Mouse (Mus musculus) liver, embryonic 15.5 days (tissue): ENCODE results near the gene Scube1. TPM values are rescaled to one million over a fixed set of nuclear protein-coding genes. Genes with fewer than 3 reads are reported as not detected.

Source experiments
- ATAC-seq: fragments of 200-750 bp; cut with Nextera tagmentation; 2 replicates; pipeline ENCODE4 v1.8.0; 2017; ENCODE audit warnings: moderate number of reproducible peaks, mild to moderate bottlenecking, moderate library complexity; ENCODE audit not compliant: insufficient read depth
- H3K27ac ChIP-seq: fragments of 300-500 bp; sonication (generic); replicated peaks from 2 replicates; pipeline ENCODE4 v1.5.1; 2015; ENCODE audit warnings: mild to moderate bottlenecking, inconsistent platforms
- H3K27me3 ChIP-seq: fragments of 300-500 bp; sonication (generic); 2 replicates; pipeline ENCODE4 v1.6.1; 2015; ENCODE audit warnings: mild to moderate bottlenecking, inconsistent platforms
- H3K36me3 ChIP-seq: fragments of 300-500 bp; sonication (generic); replicated peaks from 2 replicates; pipeline ENCODE4 v1.6.1; 2015; ENCODE audit warnings: moderate library complexity, mild to moderate bottlenecking, inconsistent platforms
- H3K4me1 ChIP-seq: fragments of 300-500 bp; sonication (generic); replicated peaks from 2 replicates; pipeline ENCODE4 v1.6.1; 2015; ENCODE audit warnings: inconsistent platforms
- H3K4me2 ChIP-seq: fragments of 300-500 bp; sonication (generic); 2 replicates; pipeline ENCODE4 v1.6.1; 2015; ENCODE audit warnings: moderate library complexity, mild to moderate bottlenecking, inconsistent platforms
- H3K4me3 ChIP-seq: fragments of 300-500 bp; sonication (generic); replicated peaks from 2 replicates; pipeline ENCODE4 v1.5.1; 2015; ENCODE audit warnings: mild to moderate bottlenecking, inconsistent platforms
- H3K9ac ChIP-seq: fragments of 300-500 bp; sonication (generic); 2 replicates; pipeline ENCODE4 v1.6.1; 2015; ENCODE audit warnings: moderate library complexity, mild to moderate bottlenecking, inconsistent platforms
- H3K9me3 ChIP-seq: fragments of 300-500 bp; sonication (generic); replicated peaks from 2 replicates; pipeline ENCODE4 v1.6.1; 2016; ENCODE audit warnings: inconsistent platforms
- WGBS: fragments of 180-500 bp; shearing (Covaris S2); methylation state at CpG from one replicate; pipeline ENCODE4 v1.1.7; 2015; ENCODE audit warnings: mixed read lengths; ENCODE audit not compliant: insufficient replicate concordance; 5-methylcytosine and 5-hydroxymethylcytosine counted together
- polyA plus RNA-seq: library from polyadenylated mRNA; unstranded; fragments of >200 nt; fragmentation: Nextera tagmentation; extraction: Ambion mirVana; gene quantifications from 2 replicates; pipeline ENCODE4 v1.2.1, GENCODE M21; 2015

The Scube1 gene
- polyA plus RNA-seq, 1 experiment from 2014 or later = 0.16 TPM

DNA sequence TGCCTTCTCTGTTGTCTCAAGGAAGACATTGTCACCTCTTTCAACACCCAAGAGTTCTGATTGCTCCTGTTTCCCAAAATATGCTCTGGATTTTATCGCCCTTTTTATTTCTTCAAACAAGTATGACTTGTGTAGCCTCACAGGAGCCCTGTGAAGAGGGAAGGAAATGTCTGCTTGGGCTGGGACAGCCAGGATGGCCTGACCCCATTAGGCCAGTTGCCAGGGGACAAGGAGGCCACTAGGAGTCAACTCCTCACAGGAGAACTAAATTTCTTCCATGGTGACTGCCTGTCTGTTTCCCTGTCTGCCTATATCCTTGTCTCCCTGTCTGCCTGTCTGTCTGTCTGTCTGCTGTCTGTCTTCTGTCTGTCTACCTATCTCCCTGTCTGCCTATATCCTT is 17.2 kb upstream of the Scube1 start:
- no peaks in the 10 kb centered on the region for H3K4me1 ChIP-seq
- H3K36me3 ChIP-seq = no peaks in the 10 kb centered on the region
- no peaks in the 10 kb centered on the region for H3K27me3 ChIP-seq
- no peak for ATAC-seq
- no peak overlapping the region for H3K27ac ChIP-seq
- no peak overlapping the region for H3K4me2 ChIP-seq
- H3K9ac ChIP-seq = no peak overlapping the region
- H3K9me3 ChIP-seq = no peaks in the 10 kb centered on the region
- 62% methylated on average over 1 of the region's 1 CpGs for WGBS
- no peak overlapping the region for H3K4me3 ChIP-seq

DNA sequence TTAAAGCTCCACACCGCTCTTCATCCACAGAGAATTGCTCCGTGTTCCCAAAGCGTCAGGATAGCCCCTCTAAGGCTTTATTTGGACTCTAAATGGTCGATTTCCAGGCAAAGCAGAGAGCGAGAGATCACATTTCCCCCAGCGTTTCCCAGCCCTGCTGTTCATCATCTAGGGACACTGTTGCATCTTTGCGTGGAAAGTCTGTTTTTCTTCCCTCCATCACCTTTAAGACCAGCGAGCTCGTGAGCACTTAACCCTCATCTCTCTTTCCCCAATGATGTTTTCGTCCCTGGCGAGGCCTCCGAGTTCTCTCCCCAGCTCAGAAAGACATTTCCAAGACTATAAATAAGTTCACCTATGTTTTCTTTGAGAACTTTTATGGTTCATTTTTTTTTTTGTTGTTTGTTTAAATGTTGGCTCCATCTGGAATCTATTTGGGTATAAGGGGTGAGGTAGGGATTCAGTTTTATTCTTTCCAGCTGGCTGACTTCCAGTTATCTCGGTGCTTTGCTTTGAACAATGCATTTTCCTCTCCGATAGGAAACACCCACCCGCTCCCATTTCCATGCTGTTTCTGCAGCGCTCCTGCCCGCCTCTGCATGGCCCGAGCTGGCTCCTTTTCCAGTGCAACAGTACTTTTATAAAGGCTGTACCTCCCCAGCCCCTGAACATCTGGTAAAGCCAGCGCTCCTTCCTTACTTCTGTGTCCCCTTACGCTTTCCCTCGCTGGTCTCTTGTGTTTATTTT is 16.0 kb upstream of the Scube1 start:
- H3K36me3 ChIP-seq = no peaks in the 10 kb centered on the region
- no peak overlapping the region for H3K4me2 ChIP-seq
- H3K4me3 ChIP-seq = no peak overlapping the region
- H3K27ac ChIP-seq = no peak overlapping the region
- no peaks in the 10 kb centered on the region for H3K27me3 ChIP-seq
- WGBS = 44% methylated on average over 21 of the region's 21 CpGs
- no peak for ATAC-seq
- H3K9ac ChIP-seq = no peak overlapping the region
- no peaks in the 10 kb centered on the region for H3K9me3 ChIP-seq
- H3K4me1 ChIP-seq = no peaks in the 10 kb centered on the region

DNA sequence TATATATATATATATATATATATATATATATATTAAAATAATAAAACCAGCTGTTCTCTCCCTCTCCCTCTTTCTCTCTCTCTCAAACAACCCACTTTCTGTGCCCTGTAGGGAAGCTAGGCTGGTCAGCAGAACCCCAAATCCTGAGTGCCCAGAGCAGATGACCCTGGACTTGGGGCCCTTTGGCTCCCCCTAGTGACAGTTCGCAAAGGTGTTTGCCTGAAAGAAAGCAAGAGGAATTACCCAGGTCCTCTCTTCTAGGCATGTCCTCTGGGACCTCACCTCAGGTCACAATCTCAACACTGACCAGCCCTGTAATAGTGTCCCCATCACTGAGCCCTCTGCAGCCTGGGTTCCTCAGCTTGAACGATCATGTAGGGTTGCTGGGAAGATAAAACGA is 2.8 kb upstream of the Scube1 start:
- H3K4me2 ChIP-seq = no peak overlapping the region
- 17% methylated on average over 3 of the region's 3 CpGs for WGBS
- H3K4me3 ChIP-seq = no peak overlapping the region
- H3K36me3 ChIP-seq = no peaks in the 10 kb centered on the region
- no peaks in the 10 kb centered on the region for H3K9me3 ChIP-seq
- ATAC-seq = no peak
- H3K4me1 ChIP-seq = peaks cover 13% of the 10 kb centered on the region
- H3K9ac ChIP-seq = no peak overlapping the region
- no peak overlapping the region for H3K27ac ChIP-seq
- H3K27me3 ChIP-seq = peaks cover 46% of the 10 kb centered on the region

DNA sequence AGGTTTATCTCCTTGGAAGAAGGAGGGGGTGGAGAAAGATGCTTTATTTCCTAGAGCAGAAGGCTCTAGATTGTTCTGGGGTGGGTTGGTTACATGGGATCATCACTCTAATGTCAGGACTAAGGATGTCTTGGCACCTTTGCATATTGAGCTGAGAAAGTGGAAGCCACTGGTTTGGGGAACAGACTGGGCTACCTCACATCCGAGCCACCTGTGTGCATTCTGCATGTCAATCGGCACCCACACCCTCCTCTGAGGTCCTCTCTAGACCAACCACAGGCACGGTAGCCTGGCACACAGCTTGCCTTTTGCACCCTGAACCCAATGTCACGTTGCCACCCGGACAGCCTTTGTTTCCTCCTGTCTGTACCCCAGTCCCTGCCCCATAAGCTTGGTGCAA is 1.9 kb upstream of the Scube1 start:
- H3K9me3 ChIP-seq = no peaks in the 10 kb centered on the region
- no peak for ATAC-seq
- H3K4me1 ChIP-seq = peaks cover 13% of the 10 kb centered on the region
- no peak overlapping the region for H3K9ac ChIP-seq
- no peak overlapping the region for H3K4me2 ChIP-seq
- no peak overlapping the region for H3K27ac ChIP-seq
- H3K4me3 ChIP-seq = no peak overlapping the region
- peaks cover 55% of the 10 kb centered on the region for H3K27me3 ChIP-seq
- WGBS = 52% methylated on average over 5 of the region's 5 CpGs
- no peaks in the 10 kb centered on the region for H3K36me3 ChIP-seq

DNA sequence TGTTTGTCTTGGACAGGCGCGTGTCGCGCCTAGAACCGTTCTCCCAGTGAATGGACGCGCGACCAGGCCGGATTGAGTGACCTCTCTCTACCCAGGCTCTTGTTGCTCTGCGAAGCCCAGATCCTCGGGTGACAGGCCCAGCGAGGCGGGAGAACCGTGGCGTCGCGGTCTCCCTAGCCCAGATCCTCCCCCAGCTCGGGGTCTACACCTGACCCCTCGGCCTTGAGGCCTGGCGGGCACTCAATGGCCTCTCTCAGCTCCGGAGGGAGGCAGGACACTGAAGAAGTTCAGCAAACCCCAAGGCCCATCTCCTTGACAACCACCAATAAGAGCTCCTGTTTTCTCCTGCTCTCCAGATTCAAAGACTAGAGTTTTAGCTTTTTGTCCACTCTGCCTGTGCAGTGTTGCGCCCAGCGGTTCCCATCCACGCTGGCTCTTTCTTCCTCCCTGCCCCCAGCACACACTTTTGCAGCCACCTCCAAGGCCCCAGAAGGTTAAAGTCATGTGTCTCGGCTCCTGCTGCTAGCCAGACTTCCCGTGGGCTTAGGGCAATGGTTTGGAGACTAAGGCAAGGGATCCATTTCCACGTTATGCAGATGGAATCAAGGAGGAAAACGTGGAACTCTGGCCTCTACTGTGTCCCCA is 857 bp upstream of the Scube1 start:
- no peak overlapping the region for H3K4me3 ChIP-seq
- no peaks in the 10 kb centered on the region for H3K36me3 ChIP-seq
- no peak for ATAC-seq
- H3K9ac ChIP-seq = no peak overlapping the region
- peaks cover 62% of the 10 kb centered on the region for H3K27me3 ChIP-seq
- no peaks in the 10 kb centered on the region for H3K9me3 ChIP-seq
- H3K4me2 ChIP-seq = no peak overlapping the region
- no peak overlapping the region for H3K27ac ChIP-seq
- H3K4me1 ChIP-seq = peaks cover 13% of the 10 kb centered on the region
- 22% methylated on average over 28 of the region's 28 CpGs for WGBS

DNA sequence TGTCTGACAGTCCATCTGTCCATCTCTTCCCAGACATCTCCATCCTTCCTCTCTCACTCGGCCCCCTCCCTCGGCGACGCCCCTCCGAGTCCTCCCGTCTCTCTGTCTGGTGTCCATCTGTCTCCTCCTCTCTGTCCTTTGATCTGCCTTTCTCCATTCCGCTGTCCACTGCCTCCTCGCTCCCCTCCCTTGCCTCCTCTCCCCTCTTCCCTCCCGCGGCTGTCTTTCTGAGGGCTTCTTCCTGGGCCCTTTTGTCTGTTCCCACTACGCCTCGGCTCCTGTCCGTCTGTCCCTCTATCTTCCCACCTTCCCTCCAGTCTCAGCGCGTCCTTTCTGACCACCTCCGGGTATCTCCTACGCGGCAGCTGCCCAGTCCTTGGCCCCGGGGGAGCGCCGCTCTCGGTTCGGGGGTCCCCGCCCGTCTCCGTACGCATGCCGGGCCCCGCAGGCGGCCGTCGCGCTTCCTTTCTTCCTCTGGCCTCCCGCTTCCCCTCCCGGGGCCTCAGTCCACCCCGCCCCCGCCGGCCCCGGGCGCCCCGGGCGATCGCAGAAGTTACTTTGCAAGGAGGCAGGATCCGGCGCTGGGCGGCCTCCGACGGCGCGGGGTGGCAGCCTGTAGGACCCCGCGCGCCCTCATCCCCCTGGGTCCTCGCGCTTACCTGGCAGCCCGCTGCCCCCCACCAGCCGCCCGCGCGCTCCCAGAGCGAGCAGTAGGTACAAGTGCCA is 498 bp downstream of the Scube1 start:
- Histone ChIP-seq H3K9ac (no peak overlapping the region), H3K9me3 (no peaks in the 10 kb centered on the region), H3K36me3 (no peaks in the 10 kb centered on the region), H3K4me1 (peaks cover 13% of the 10 kb centered on the region), H3K4me3 (peak overlapping the region; percentile 47), H3K4me2 (peak overlapping the region; percentile 68), H3K27me3 (peaks cover 62% of the 10 kb centered on the region), H3K27ac (no peak overlapping the region)
- WGBS = 2% methylated on average over 61 of the region's 61 CpGs
- 0 out of 2 replicates have a peak, but pooled peaks have one; percentile 5 for ATAC-seq

DNA sequence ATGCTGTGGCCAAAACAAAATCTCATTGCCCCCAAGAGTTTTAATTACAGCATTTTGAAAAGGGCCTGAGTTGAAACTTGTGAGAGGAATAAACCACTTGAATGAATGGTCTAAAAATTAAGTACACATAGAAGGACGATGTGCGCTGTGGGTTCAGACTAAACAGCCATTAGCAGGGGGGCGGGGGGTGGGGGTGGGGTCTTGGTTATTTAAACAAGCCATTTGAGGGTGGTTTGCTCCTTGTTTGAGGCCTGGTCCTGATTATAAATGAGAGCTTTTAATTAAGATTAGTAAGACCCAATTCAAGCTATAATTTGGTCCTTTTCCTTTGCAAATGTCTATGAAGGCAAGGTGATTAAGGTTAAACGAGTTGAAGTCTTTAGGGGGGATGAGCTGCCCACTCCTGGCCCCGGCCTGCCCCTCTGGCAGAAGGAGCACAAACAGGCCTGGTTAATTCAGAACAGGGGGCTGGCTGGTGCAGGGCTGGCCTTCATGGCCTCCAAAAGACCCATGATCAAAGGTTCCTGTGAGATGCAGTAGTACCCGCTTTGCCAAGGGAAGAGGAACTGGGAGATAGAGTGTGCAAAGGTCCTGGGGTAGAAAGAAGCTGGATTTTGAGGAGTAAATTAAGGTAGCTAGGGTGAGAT is 9.1 kb downstream of the Scube1 start:
- H3K4me3 ChIP-seq = no peak overlapping the region
- ATAC-seq = no peak
- no peak overlapping the region for H3K9ac ChIP-seq
- H3K4me1 ChIP-seq = no peaks in the 10 kb centered on the region
- no peaks in the 10 kb centered on the region for H3K9me3 ChIP-seq
- no peak overlapping the region for H3K4me2 ChIP-seq
- no peak overlapping the region for H3K27ac ChIP-seq
- no peaks in the 10 kb centered on the region for H3K36me3 ChIP-seq
- H3K27me3 ChIP-seq = no peaks in the 10 kb centered on the region
- 55% methylated on average over 6 of the region's 6 CpGs for WGBS

DNA sequence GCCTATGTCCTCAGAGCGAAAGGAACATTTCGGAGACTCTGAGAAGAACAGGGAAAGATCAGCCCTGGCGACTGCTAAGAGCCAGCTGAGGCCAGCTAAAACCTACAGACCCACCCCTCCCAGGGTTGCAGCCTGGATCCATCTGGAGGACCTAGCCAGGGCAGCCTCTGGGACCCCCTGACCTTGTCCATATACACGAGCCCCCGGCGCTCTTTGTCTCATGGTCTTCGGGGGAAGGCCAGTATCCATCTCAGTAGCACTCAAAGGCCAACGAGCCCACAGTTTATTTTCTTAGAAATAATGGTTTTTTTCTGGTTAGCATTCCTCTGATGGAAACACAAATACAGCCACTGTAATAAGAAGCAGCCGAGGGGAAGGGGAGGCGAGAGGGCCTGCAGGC is 12.0 kb downstream of the Scube1 start:
- H3K9ac ChIP-seq = no peak overlapping the region
- H3K9me3 ChIP-seq = no peaks in the 10 kb centered on the region
- ATAC-seq = no peak
- no peaks in the 10 kb centered on the region for H3K36me3 ChIP-seq
- H3K4me1 ChIP-seq = no peaks in the 10 kb centered on the region
- no peak overlapping the region for H3K27ac ChIP-seq
- no peak overlapping the region for H3K4me2 ChIP-seq
- H3K27me3 ChIP-seq = no peaks in the 10 kb centered on the region
- WGBS = 64% methylated on average over 10 of the region's 10 CpGs
- H3K4me3 ChIP-seq = no peak overlapping the region

DNA sequence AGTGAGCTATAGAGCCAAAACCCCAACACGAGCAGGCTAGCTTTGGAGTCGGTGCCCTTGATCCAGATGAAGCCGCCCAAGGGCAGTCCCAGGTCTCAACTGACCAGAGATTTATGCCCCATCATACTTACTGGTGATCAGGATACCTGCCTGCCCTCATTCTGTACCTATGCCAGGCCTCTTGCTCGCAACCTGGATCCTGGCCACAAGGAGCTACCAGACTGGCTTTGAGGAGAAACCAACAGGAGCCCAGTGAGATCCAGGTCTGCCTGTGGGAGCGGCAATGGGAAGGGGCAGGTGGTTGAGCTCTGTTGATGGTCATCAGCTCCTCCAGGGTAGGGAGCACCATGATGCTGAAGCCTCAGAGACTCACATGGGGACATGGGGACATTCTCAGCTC is 12.5 kb downstream of the Scube1 start:
- no peak for ATAC-seq
- no peaks in the 10 kb centered on the region for H3K36me3 ChIP-seq
- no peak overlapping the region for H3K9ac ChIP-seq
- no peak overlapping the region for H3K4me3 ChIP-seq
- H3K27ac ChIP-seq = no peak overlapping the region
- H3K4me2 ChIP-seq = no peak overlapping the region
- no peaks in the 10 kb centered on the region for H3K9me3 ChIP-seq
- no peaks in the 10 kb centered on the region for H3K27me3 ChIP-seq
- H3K4me1 ChIP-seq = no peaks in the 10 kb centered on the region
- 60% methylated on average over 5 of the region's 5 CpGs for WGBS

DNA sequence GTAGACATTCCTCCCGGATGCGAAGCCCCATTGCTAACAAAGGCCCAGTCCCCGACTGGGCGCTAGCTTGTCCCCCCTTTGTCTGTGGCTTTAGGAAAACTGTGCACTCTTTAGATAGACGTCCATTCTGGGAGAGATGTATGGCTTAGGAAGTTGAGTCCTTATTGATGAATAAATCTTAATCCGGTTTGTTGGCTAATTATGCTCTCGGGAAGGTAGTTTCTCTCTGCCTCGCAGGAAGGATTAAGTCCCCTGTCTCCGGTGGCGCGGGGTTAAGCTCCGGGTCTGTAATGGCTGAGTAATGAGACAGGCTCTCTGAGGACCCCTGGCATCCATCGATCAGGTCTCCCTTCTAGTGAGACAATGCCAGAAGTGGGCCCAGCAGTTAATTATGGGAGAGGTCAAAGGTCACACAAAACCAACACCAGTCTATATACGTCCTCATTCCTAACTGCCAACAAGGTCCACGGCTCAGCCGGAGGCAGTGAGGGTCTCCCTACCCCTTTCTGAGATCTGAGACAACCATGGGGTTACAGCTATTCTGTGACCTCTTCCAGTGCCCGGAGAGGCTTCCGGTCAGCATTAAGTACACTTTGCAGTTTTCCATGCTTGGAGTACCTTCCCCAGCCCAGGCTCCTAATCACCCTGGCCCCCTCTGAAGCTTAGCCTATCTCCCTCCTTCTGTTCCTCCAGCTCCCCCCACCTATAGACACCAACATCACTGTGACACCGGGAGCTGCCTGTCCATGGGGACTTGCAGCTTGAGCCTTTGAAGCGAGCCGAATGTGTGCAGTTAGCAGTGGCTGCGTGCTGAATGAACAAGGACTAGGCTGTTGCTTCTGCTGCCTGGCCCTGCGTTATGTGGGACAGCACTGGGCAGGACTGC is 14.7 kb downstream of the Scube1 start:
- no peaks in the 10 kb centered on the region for H3K27me3 ChIP-seq
- no peak overlapping the region for H3K27ac ChIP-seq
- no peak overlapping the region for H3K9ac ChIP-seq
- H3K9me3 ChIP-seq = no peaks in the 10 kb centered on the region
- H3K4me2 ChIP-seq = no peak overlapping the region
- no peaks in the 10 kb centered on the region for H3K36me3 ChIP-seq
- 60% methylated on average over 23 of the region's 23 CpGs for WGBS
- no peak for ATAC-seq
- no peaks in the 10 kb centered on the region for H3K4me1 ChIP-seq
- no peak overlapping the region for H3K4me3 ChIP-seq
